Mouse (Mus musculus): ENCODE data around the gene Baat.

DNA sequence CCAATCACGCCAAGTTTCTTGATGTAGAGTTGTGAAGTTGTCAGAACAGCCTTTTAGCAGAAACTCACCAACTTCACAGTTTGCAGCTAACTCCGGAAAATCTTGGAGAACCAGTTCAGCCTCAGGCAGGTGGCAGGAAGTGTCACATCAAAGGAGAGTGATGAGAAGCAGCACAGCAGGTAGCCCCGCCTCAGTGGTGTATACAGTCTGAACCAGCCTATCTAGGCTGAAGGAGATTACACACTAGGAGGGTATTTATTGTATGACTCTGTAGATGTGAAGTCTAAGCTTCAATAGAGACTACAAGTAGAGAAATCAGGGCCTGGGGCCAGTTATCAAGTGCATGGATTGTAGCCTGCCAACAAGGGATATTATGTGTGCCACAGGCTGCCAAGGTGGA, 25.5 kb downstream of the Baat start:
- TF ChIP-seq CTCF (IDR thresholded peaks at IDR 0.05; ENCODE audit: low read depth, low read length), result no peak
- TF ChIP-seq POLR2A (IDR thresholded peaks at IDR 0.05; ENCODE audit: borderline replicate concordance, low read depth, low read length), result no peak
